Mouse (Mus musculus) left cerebral cortex, adult 2 months (tissue): ENCODE results near the gene Rasl11b. TPM values are rescaled to one million over a fixed set of nuclear protein-coding genes. Genes with fewer than 3 reads are reported as not detected.

Experiments used
- DNase-seq, 2 experiments: peaks; one replicate each; pipeline ENCODE4 v3.0.0; 2021 to 2022; ENCODE audit warnings: low spot score in 2 of 2, mixed read lengths in 1 of 2; ENCODE audit errors: extremely low spot score in 1 of 2
- H3K27ac ChIP-seq: fragments of 200-600 bp; 2 replicates; pipeline ENCODE4 v1.8.1; 2022
- H3K4me3 ChIP-seq: fragments of 200-600 bp; 2 replicates; pipeline ENCODE4 v1.8.1; 2022
- CTCF ChIP-seq: fragments of 200-600 bp; IDR thresholded peaks from 2 replicates; pipeline ENCODE4 v1.8.1; 2022; ENCODE audit warnings: antibody characterized with exemption, mild to moderate bottlenecking, moderate library complexity
- intact Hi-C: fragments of 180-260 bp; cut with DNase I; formaldehyde crosslinking; loops from one replicate; pipeline ENCODE4 v1.15.1; 2025
- long read RNA-seq, 2 experiments: library from polyadenylated mRNA; stranded (forward); transcript quantifications; one replicate each; pipeline ENCODE4 v2.0.0; 2021; ENCODE audit warnings: borderline mapping rate in 2 of 2
- total RNA-seq, 2 experiments: library from RNA; stranded (reverse); gene quantifications; 2 replicates each; pipeline ENCODE4 v1.2.3; 2021

The Rasl11b gene
- total RNA-seq: 100 to 1,000 TPM in 1 of 2 experiments, 10 to 100 TPM in 1; 72.5 to 103 TPM
- long read RNA-seq, experiment 1, transcript Rasl11b-201 (4 exons, 1,812 nt): major isoform, 70 of 80 reads
- long read RNA-seq, experiment 1, transcript Rasl11b-203 (1 exons, 1,582 nt): minor isoform, 7 of 80 reads
- long read RNA-seq, experiment 1, partial matches to known transcripts: 2 of 80 reads
- long read RNA-seq, experiment 1, other reads (novel, unspliced or antisense): 1 of 80 reads
- long read RNA-seq, experiment 2, transcript Rasl11b-201 (4 exons, 1,812 nt): major isoform, 35 of 42 reads
- long read RNA-seq, experiment 2, partial matches to known transcripts: 2 of 42 reads
- long read RNA-seq, experiment 2, other reads (novel, unspliced or antisense): 0 of 42 reads

DNA sequence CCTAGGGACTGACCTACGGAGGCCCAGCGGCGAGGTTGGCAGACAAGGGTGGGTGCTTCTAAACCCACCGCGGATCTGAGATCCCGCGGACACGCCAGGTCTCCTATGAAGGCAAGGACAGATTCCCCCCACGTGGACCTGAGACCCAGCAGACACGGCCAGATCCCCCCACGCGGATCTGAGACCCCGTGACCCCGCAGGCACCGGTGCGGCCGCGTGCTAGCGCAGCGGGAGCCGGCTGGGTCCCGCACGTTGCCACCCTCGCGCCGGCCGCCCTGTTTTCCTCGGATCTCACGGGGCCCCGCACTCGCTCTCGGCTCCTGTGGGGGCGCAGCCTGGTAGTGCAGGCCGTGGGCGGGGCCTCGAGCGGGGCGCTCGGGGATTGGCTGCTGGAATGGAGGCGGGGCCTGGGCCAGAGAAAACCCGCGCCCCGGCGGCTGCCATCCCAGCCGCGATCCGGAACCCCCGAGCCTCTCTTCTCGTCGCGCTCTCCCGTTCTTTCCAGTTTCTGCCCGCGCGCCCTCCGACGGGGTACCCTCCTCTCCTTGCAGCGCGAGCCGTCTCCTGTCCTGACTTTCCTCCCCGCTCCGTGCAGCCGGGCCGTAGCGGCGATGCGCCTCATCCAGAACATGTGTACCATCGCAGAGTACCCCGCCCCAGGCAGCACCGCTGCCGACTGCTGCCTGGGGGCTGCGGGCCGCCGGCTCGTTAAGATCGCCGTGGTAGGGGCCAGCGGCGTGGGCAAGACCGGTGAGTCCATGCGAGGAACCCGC lies at the start of gene Rasl11b:
Rasl11b (plus strand) TSS at position 446 of the 773 bp plus-strand sequence.
- intact Hi-C loops: loop anchor here (10.0 kb wide), 2 partner anchors 130 to 240 kb away; partner anchors contain the start of gene Usp46
- DNase-seq: peak; percentile 94 to 97
- Histone ChIP-seq H3K27ac (peak within 1 kb of the TSS; percentile 92), H3K4me3 (peak within 1 kb of the TSS; percentile 99)
- peak; percentile 50 for TF ChIP-seq CTCF

DNA sequence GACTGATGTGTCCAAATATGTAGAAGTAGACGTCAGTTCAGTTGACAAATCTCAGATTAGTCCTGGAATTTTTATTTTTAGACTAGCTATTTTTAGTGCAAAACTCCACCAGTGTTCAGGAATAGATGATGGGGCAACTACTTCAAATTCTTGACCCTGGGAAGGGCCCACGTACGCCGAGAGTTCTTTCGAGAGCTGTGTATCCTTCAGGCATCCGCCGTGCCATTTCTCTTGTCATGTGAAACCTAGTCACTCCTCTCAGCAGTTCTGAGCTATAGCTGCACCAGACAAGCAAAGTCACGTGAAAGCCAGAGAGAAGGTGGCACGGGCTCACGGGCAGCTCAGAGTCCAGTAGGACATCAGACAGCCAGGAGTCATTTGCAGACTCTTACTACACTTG lies 47.5 kb upstream of the Rasl11b start:
- Histone ChIP-seq H3K27ac (no peak overlapping the region), H3K4me3 (no peak overlapping the region)
- DNase-seq: no peak
- intact Hi-C loops: no loop called here
- no peak for TF ChIP-seq CTCF

DNA sequence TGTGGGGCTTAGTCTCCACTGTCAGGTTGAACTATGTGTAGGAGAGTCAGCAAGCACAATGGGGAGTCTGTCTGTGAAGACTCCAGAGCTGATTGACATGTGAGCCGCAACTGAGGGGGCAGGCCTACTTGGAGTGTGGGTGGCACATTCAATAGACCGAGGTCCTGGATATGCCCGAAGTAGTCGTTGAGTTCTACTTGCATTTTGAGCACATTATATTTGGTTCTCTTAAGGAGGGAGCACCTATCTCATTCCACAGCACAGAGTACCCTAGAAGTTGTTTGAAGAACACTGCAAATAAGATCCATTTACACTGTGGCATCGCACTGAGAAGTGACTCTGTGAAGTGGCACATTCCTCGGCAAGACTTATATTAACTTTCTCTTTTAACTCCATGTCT lies 45.1 kb upstream of the Rasl11b start:
- intact Hi-C loops: no loop called here
- no peak for TF ChIP-seq CTCF
- Histone ChIP-seq H3K4me3 (no peak overlapping the region), H3K27ac (no peak overlapping the region)
- no peak for DNase-seq

DNA sequence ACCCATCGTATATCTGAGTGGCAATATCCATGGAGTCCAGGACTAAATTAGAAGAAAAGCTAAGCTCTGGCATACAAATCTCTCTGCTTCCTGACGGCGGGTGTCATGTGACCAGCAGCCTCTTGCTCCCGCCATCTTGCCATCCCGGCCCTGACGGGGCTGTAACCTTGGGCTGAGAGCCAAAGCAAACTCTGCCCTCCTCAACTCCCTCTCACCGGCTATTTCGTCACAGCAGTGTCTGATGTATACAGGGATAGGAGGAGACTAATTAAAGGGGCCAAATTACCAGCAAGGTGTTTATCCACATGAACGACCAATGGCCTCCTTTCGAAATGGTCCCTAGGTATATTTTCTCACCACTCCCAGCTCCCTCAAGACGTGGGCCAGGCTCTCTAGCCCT lies 43.3 kb upstream of the Rasl11b start:
- intact Hi-C loops: no loop called here
- Histone ChIP-seq H3K27ac (no peak overlapping the region), H3K4me3 (no peak overlapping the region)
- DNase-seq: no peak
- no peak for TF ChIP-seq CTCF

DNA sequence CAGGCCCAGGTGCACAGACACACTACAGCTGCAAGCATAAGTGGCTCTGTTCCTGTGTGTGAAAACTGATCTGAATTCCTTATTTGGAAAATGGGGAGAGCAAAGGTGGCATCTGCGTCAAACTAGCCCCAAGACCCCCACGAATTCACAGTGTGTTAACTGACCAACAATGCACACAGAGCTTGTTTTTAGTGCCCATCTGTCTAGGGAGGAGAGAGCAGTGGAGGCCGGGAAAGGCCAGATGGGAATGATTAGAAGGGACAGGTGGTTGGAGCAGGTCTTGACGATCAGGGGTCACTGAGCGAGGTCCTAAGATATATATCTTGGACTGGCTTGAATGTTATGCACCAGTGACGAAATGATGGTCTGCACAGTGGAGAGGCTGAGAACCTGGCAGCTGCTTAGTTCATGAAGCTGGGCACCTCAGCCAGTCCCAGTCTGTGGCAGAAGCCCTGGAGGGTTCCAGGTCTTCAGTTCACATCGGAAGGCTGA lies 39.2 kb upstream of the Rasl11b start:
- no peak for TF ChIP-seq CTCF
- H3K27ac ChIP-seq: no peak overlapping the region
- intact Hi-C loops: no loop called here
- DNase-seq: no peak
- no peak overlapping the region for H3K4me3 ChIP-seq

DNA sequence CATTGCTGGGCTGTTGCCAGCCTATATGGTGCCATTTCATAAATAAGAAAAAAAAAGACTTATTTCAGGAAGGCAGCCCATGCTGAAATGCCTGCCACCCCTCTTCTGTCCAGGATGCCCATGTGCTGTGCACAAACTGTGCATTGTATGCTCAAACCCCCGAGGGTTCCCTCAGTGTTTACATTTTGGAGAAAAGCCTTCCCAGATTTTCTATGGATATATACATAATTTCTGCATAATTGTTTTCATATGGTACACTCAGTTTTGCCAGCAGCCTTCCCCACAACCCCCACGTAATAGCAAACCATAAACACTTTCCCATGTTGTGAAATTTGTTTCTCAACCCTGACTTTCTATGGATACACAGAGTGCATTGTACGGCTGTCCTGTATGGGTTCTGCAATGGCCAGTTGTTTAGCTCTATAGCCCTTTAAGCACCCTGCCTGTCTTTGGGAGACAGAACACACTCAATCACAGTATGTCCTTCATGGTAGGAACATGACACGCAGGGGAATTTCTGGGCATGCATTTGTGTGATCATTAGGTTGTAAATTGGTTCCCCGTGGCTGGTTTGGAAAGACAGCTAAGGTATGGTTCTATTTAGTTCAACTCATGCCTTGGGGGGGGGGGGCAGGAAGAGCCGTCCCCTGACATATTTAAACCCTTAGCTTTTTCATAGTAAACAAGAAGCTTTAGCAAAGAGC lies 36.0 kb upstream of the Rasl11b start:
- Histone ChIP-seq H3K4me3 (no peak overlapping the region), H3K27ac (no peak overlapping the region)
- DNase-seq: no peak
- TF ChIP-seq CTCF: no peak
- intact Hi-C loops: no loop called here

DNA sequence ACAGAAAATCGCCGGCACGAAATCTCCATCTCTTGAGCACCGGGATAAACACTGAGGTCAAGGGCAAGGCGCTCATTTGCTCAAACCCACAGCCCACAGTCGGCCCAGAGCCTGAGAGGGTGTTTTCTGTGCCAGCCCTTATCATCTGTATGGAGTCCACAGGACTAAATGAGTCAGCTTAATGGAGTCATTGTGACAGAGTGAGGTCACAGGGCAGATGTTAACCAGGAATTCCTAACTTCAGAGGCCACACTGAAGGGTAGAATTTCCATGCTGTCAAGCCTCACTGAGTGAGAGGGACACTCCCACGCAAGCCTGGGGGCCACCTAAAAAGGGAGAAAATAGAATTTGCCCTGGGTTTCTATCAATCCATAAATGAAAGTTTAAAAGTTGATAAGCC lies 35.2 kb upstream of the Rasl11b start:
- DNase-seq: no peak
- no peak overlapping the region for H3K4me3 ChIP-seq
- intact Hi-C loops: no loop called here
- no peak overlapping the region for H3K27ac ChIP-seq
- TF ChIP-seq CTCF: no peak

DNA sequence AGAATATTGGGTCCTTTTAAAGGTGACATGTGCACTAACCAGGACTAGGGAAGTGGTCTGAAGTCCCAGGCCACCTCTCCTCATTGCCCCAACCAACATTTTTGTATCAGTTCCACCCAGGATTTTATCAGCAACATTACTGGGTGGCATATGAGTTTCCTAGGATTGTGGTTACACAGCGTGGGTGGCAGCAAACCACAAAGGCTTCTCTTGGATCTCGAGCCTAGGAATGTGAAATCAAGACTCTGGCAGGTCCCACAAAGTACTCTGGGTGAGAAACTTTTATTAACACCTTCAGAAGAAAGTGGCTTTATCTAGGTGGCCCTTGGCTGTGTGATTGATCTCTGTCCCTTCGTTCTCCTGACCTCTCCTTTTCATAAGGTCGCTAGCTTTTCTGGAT lies 34.7 kb upstream of the Rasl11b start:
- TF ChIP-seq CTCF: no peak
- no peak for DNase-seq
- intact Hi-C loops: no loop called here
- Histone ChIP-seq H3K4me3 (no peak overlapping the region), H3K27ac (no peak overlapping the region)

DNA sequence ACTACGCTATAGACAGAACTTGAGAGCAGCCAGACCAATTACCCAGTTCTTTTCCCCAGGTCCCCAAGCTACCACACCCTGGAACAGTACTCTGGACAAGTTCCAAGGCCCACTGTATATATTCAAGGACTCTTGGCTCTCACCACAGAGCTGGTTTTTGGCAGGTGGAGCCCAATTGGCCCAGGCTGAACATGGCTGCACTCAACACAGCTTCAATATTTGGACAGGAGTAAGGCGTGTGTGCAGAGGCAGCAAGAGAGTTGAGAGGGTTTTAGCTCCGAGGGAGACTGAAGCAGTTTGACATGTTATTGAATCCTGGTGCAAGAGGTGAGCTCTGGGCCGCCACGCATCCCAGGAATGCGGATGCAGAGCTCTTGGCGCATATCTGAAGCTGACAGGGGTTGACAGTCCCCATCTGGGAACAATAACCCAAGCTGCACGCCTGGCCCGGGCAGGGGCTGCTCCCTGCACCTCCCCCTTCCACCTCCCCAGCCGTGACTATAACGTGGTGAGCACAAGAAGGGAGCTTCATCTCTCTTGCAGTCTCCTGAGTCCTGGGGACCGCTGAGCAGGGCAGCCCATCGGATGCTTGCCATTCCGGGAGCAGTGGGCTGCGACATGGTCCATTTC lies 33.7 kb upstream of the Rasl11b start:
- Histone ChIP-seq H3K27ac (no peak overlapping the region), H3K4me3 (no peak overlapping the region)
- no peak for DNase-seq
- TF ChIP-seq CTCF: no peak
- intact Hi-C loops: no loop called here

DNA sequence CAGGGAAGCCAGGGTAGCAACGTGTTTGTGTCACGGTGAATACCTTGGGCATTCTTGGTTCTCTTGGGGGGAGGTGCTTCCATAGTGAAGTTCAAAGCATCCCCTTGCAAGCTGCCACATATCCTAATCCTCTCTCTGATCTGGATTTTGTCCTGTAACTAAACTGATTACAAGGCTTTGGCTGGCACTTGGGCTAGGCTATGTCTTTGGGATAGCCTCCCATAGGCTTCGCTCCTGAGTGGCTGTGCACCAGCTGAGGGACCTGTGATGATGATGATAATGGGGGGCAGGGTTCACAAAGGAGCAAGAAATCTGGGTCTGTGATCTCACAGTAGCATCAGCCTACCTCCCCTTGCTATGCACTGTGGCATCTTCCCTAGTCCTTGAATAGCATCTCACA lies 33.1 kb upstream of the Rasl11b start:
- TF ChIP-seq CTCF: no peak
- DNase-seq: no peak
- H3K27ac ChIP-seq: no peak overlapping the region
- H3K4me3 ChIP-seq: no peak overlapping the region
- intact Hi-C loops: no loop called here

DNA sequence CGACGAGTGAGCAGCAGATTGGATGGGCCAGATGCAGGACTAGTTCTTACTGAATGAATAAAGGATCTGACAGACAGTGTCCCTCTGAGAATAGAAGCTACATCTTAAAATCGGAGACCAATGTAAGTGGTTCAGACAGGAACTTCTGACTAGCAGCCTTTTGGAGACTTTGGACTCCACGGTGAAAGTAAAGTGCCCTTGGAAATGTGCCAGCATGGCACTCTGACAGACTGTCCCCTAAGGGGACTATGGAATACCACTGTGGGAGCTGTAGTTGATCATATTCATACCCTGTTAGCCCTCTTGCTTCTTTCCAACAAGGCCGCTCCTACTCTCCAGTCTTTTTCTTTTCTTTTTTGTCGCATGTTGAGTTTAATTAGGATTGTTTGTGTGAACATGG lies 31.9 kb upstream of the Rasl11b start:
- Histone ChIP-seq H3K27ac (no peak overlapping the region), H3K4me3 (no peak overlapping the region)
- intact Hi-C loops: no loop called here
- no peak for DNase-seq
- TF ChIP-seq CTCF: no peak
